Comparison of ENCODE assay signal across 7 mouse cellular contexts in the genomic region with DNA sequence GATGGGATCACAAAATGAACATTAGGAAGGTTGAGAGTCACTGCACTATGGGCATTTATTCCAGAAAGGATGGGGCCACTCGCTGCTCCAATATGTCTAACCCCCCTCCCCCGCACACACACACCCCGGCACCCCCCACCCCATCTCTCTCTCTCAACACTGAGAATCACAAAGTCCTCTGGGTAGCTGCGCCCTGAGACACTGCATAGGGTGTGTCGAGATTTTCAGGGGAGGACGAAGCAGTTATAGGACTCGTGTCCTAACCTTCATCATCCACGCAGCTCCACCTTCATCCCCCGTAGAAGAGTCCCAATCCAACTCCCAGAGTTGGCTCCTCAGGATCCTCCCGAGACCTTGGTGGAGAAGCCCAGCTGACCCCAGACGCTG. TPM values are rescaled to one million over a fixed set of nuclear protein-coding genes. Genes with fewer than 3 reads are reported as not detected.
DNase-seq lines count a peak whose midpoint lies in the region; ATAC-seq lines count a peak whose summit lies in the region.

No protein-coding gene starts in this region.

- peak overlapping the region; percentile 49 for H3K27ac ChIP-seq in neural tube, embryonic 11.5 days (ENCODE audit: low read depth, low read length)
- H3K27ac ChIP-seq in forebrain, embryonic 11.5 days (ENCODE audit: low read depth, low read length): peak overlapping the region; percentile 19
- no peak overlapping the region; the same call in 1 of the 2 replicates for H3K27ac ChIP-seq in liver, embryonic 11.5 days (ENCODE audit: low read depth, low read length)
- peak overlapping the region; percentile 83 for H3K27ac ChIP-seq in stomach, embryonic 15.5 days

- H3K36me3 ChIP-seq in neural tube, embryonic 11.5 days (ENCODE audit: control insufficient read depth, insufficient read depth, low read length): no peaks in the 10 kb centered on the region; the same call in 1 of the 2 replicates
- H3K36me3 ChIP-seq in forebrain, embryonic 11.5 days (ENCODE audit: control insufficient read depth, insufficient read depth, low read length): no peaks in the 10 kb centered on the region
- no peaks in the 10 kb centered on the region for H3K36me3 ChIP-seq in liver, embryonic 11.5 days (ENCODE audit: control insufficient read depth, insufficient read depth, low read length)
- no peaks in the 10 kb centered on the region for H3K36me3 ChIP-seq in stomach, embryonic 15.5 days

- WGBS in neural tube, embryonic 11.5 days: 4% methylated on average over 10 of the region's 11 CpGs
- WGBS in forebrain, embryonic 11.5 days: 2% methylated on average over 11 of the region's 11 CpGs
- 5% methylated on average over 11 of the region's 11 CpGs for WGBS in liver, embryonic 11.5 days
- WGBS in stomach, embryonic 15.5 days: 4% methylated on average over 11 of the region's 11 CpGs

- peak overlapping the region; percentile 56 for H3K4me3 ChIP-seq in neural tube, embryonic 11.5 days (ENCODE audit: low read depth, low read length)
- H3K4me3 ChIP-seq in forebrain, embryonic 11.5 days (ENCODE audit: low read depth, low read length): peak overlapping the region; percentile 76
- peak overlapping the region; percentile 85 for H3K4me3 ChIP-seq in liver, embryonic 11.5 days (ENCODE audit: low read depth, low read length)
- peak overlapping the region; percentile 65 for H3K4me3 ChIP-seq in stomach, embryonic 15.5 days (replicated peaks)

- no peak; the same call in 1 of the 2 replicates for ATAC-seq in neural tube, embryonic 11.5 days (ENCODE audit: insufficient read depth, low FRiP score, low TSS enrichment)
- ATAC-seq in forebrain, embryonic 11.5 days (replicated peaks; ENCODE audit: low FRiP score): peak; percentile 55; the same call in 1 of the 2 replicates
- ATAC-seq in liver, embryonic 11.5 days (replicated peaks; ENCODE audit: low FRiP score): peak; percentile 66; the same call in 1 of the 2 replicates
- 0 out of 2 replicates have a peak, but pooled peaks have one; percentile 19 for ATAC-seq in stomach, embryonic 15.5 days (ENCODE audit: insufficient read depth, low FRiP score, low read depth)

- no peaks in the 10 kb centered on the region for H3K27me3 ChIP-seq in neural tube, embryonic 11.5 days (ENCODE audit: control insufficient read depth, insufficient read depth, low read length)
- H3K27me3 ChIP-seq in forebrain, embryonic 11.5 days (ENCODE audit: control insufficient read depth, insufficient read depth, low read length): no peaks in the 10 kb centered on the region
- no peaks in the 10 kb centered on the region for H3K27me3 ChIP-seq in liver, embryonic 11.5 days (replicated peaks; ENCODE audit: control insufficient read depth, insufficient read depth, low read length)
- no peaks in the 10 kb centered on the region for H3K27me3 ChIP-seq in stomach, embryonic 15.5 days (replicated peaks)

- no peak for DNase-seq in neural tube, embryonic 11.5 days (ENCODE audit: low spot score)
- DNase-seq in neural tube, embryonic 10.5 days (ENCODE audit: extremely low spot score, low spot score): no peak
- DNase-seq in forebrain, embryonic 11.5 days (ENCODE audit: low spot score): no peak
- DNase-seq in liver, embryonic 11.5 days (ENCODE audit: low spot score): no peak
- DNase-seq in urinary bladder, adult 18-20 months (ENCODE audit: low spot score in 2 of 2): no peak
- DNase-seq in kidney, postnatal 10 days: no peak

- H3K4me1 ChIP-seq in neural tube, embryonic 11.5 days (ENCODE audit: control insufficient read depth, insufficient read depth, low read length): 0 out of 2 replicates have a peak, but pooled peaks cover 4% of the 10 kb centered on the region
- H3K4me1 ChIP-seq in forebrain, embryonic 11.5 days (replicated peaks; ENCODE audit: control insufficient read depth, insufficient read depth, low read length): peaks cover 6% of the 10 kb centered on the region; the same call in 1 of the 2 replicates
- peaks cover 9% of the 10 kb centered on the region for H3K4me1 ChIP-seq in liver, embryonic 11.5 days (replicated peaks; ENCODE audit: control insufficient read depth, insufficient read depth, low read length)
- peaks cover 9% of the 10 kb centered on the region for H3K4me1 ChIP-seq in stomach, embryonic 15.5 days

- H3K9me3 ChIP-seq in neural tube, embryonic 11.5 days (ENCODE audit: control insufficient read depth, low read length): no peaks in the 10 kb centered on the region
- no peaks in the 10 kb centered on the region for H3K9me3 ChIP-seq in forebrain, embryonic 11.5 days (ENCODE audit: control insufficient read depth, low read length)
- H3K9me3 ChIP-seq in liver, embryonic 11.5 days (ENCODE audit: control insufficient read depth, low read length): no peaks in the 10 kb centered on the region
- H3K9me3 ChIP-seq in stomach, embryonic 15.5 days: no peaks in the 10 kb centered on the region

- peak overlapping the region; percentile 46 for H3K4me2 ChIP-seq in neural tube, embryonic 11.5 days (ENCODE audit: low read depth)
- H3K4me2 ChIP-seq in forebrain, embryonic 11.5 days (ENCODE audit: low read depth, low read length, severe bottlenecking): peak overlapping the region; percentile 72
- H3K4me2 ChIP-seq in liver, embryonic 11.5 days: peak overlapping the region; percentile 83
- peak overlapping the region; percentile 60 for H3K4me2 ChIP-seq in stomach, embryonic 15.5 days

- peak overlapping the region; percentile 49 for H3K9ac ChIP-seq in neural tube, embryonic 11.5 days (ENCODE audit: low read length)
- H3K9ac ChIP-seq in forebrain, embryonic 11.5 days (ENCODE audit: low read length): peak overlapping the region; percentile 78
- peak overlapping the region; percentile 86 for H3K9ac ChIP-seq in liver, embryonic 11.5 days (ENCODE audit: low read depth, low read length)
- peak overlapping the region; percentile 55 for H3K9ac ChIP-seq in stomach, embryonic 15.5 days

RNA-seq across cellular contexts. Expression of a gene that starts 0.6 kb away (rescaled TPM):
- polyA plus RNA-seq in neural tube, embryonic 11.5 days (2014; fragmentation: Nextera tagmentation; extraction: Ambion mirVana): 9.0 and 9.8 TPM in 2 replicates
- 9.0 and 10.1 TPM in 2 replicates for polyA plus RNA-seq in forebrain, embryonic 11.5 days (2014; fragmentation: Nextera tagmentation; extraction: Ambion mirVana)
- 2.6 and 4.8 TPM in 2 replicates for polyA plus RNA-seq in liver, embryonic 11.5 days (2014; fragmentation: Nextera tagmentation; extraction: Ambion mirVana)
- polyA plus RNA-seq in stomach, embryonic 15.5 days (2015; fragmentation: Nextera tagmentation; extraction: Ambion mirVana): 4.3 and 6.1 TPM in 2 replicates

RNA-seq across cellular contexts. Expression of a gene that starts 26.3 kb away (rescaled TPM):
- not detected in 2 replicates for polyA plus RNA-seq in neural tube, embryonic 11.5 days (2014; fragmentation: Nextera tagmentation; extraction: Ambion mirVana)
- not detected in 2 replicates for polyA plus RNA-seq in forebrain, embryonic 11.5 days (2014; fragmentation: Nextera tagmentation; extraction: Ambion mirVana)
- not detected in 2 replicates for polyA plus RNA-seq in liver, embryonic 11.5 days (2014; fragmentation: Nextera tagmentation; extraction: Ambion mirVana)
- 0.58 and 0.62 TPM in 2 replicates for polyA plus RNA-seq in stomach, embryonic 15.5 days (2015; fragmentation: Nextera tagmentation; extraction: Ambion mirVana)

RNA-seq across cellular contexts. Expression of a gene that starts 56.4 kb away (rescaled TPM):
- polyA plus RNA-seq in neural tube, embryonic 11.5 days (2014; fragmentation: Nextera tagmentation; extraction: Ambion mirVana): 2.6 and 3.0 TPM in 2 replicates
- 3.3 and 4.0 TPM in 2 replicates for polyA plus RNA-seq in forebrain, embryonic 11.5 days (2014; fragmentation: Nextera tagmentation; extraction: Ambion mirVana)
- polyA plus RNA-seq in liver, embryonic 11.5 days (2014; fragmentation: Nextera tagmentation; extraction: Ambion mirVana): 7.2 and 8.1 TPM in 2 replicates
- 17.6 and 18.4 TPM in 2 replicates for polyA plus RNA-seq in stomach, embryonic 15.5 days (2015; fragmentation: Nextera tagmentation; extraction: Ambion mirVana)
